In the genomic region with DNA sequence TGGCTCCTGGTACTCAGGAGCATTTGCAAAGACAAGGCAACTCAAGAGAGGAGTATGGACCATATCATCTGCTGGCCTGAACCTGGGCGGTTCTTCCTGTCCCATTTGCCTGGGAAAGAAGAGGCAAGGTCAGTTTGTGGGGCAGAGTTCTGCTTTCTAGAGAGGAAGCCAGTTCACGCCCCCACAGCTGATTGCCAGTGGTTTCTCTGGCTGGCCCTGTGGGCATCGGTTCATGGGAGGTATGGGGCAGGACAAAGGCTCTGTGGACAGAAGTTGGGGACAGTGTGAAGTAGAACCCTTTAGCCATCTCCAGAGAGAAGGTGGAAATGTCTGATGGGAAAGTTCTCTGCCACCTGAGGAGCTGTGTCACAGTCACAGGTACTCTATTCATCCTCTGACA, we compare ENCODE assay signal across 29 mouse cellular contexts. TPM values are rescaled to one million over a fixed set of nuclear protein-coding genes. Genes with fewer than 3 reads are reported as not detected.
DNase-seq lines count a peak whose midpoint lies in the region; ATAC-seq and TF ChIP-seq lines count a peak whose summit lies in the region.
"Had no signal": no experiment of that assay in that cellular context is flagged by ENCODE, and none has a peak within 500 bp of the region (broad histone marks: within the 10 kb centered on the region; RNA-seq: fewer than 3 reads in every experiment).

No protein-coding gene starts in this region.

- no peaks in the 10 kb centered on the region for H3K9me3 ChIP-seq in liver, embryonic 11.5 days (ENCODE audit: control insufficient read depth, low read length)
- H3K9me3 ChIP-seq in MEL (replicated peaks; ENCODE audit: insufficient read depth, low read length): no peaks in the 10 kb centered on the region
- H3K9me3 ChIP-seq in limb, embryonic 10.5 days (replicated peaks): no peaks in the 10 kb centered on the region
- H3K9me3 ChIP-seq: embryonic facial prominence, embryonic 10.5 days; embryonic facial prominence, embryonic 12.5 days; forebrain, embryonic 13.5 days; forebrain, embryonic 15.5 days; G1E had no signal

- TF ChIP-seq CTCF in liver, adult 2 months (IDR thresholded peaks at IDR 0.05; ENCODE audit: low read depth, low read length): no peak
- no peak for TF ChIP-seq CTCF in MEL (IDR thresholded peaks at IDR 0.05 in 2 of 3, conservative IDR thresholded peaks at IDR 0.05 in 1 of 3; ENCODE audit: control insufficient read depth in 1 of 3, insufficient read depth in 1 of 3, low read depth in 2 of 3, low read length in 3 of 3, poor library complexity in 1 of 3, severe bottlenecking in 1 of 3)

- H3K9ac ChIP-seq in liver, adult 2 months (ENCODE audit: low read depth, low read length): no peak overlapping the region
- no peak overlapping the region for H3K9ac ChIP-seq in liver, embryonic 11.5 days (ENCODE audit: low read depth, low read length)
- H3K9ac ChIP-seq in MEL (ENCODE audit: control insufficient read depth, low read depth, low read length, poor library complexity, severe bottlenecking): no peak overlapping the region
- H3K9ac ChIP-seq: embryonic facial prominence, embryonic 12.5 days; forebrain, embryonic 13.5 days; forebrain, embryonic 15.5 days; forebrain, postnatal 0 days had no signal

- H3K36me3 ChIP-seq in liver, adult 2 months (ENCODE audit: control insufficient read depth, insufficient read depth, low read length): no peaks in the 10 kb centered on the region
- no peaks in the 10 kb centered on the region for H3K36me3 ChIP-seq in liver, embryonic 11.5 days (ENCODE audit: control insufficient read depth, insufficient read depth, low read length)
- H3K36me3 ChIP-seq in MEL (ENCODE audit: control insufficient read depth in 1 of 2, insufficient read depth in 2 of 2, low read length in 2 of 2): peaks cover 0 to 25% of the 10 kb centered on the region in 2 experiments; a peak in 2 of 4 replicates
- no peaks in the 10 kb centered on the region for H3K36me3 ChIP-seq in limb, embryonic 10.5 days
- H3K36me3 ChIP-seq: embryonic facial prominence, embryonic 10.5 days; embryonic facial prominence, embryonic 12.5 days; forebrain, embryonic 15.5 days; G1E had no signal

- no peak overlapping the region for H3K27ac ChIP-seq in liver, adult 2 months (replicated peaks; ENCODE audit: insufficient read depth, low read depth, low read length)
- H3K27ac ChIP-seq in liver, embryonic 11.5 days (ENCODE audit: low read depth, low read length): no peak overlapping the region
- H3K27ac ChIP-seq in MEL (ENCODE audit: control insufficient read depth, low read depth, low read length): no peak overlapping the region
- no peak overlapping the region for H3K27ac ChIP-seq in limb, embryonic 10.5 days
- H3K27ac ChIP-seq: embryonic facial prominence, embryonic 10.5 days; embryonic facial prominence, embryonic 12.5 days; forebrain, embryonic 13.5 days; forebrain, embryonic 15.5 days had no signal

- no peak overlapping the region for H3K4me3 ChIP-seq in liver, adult 2 months (ENCODE audit: insufficient read depth, low read depth, low read length)
- no peak overlapping the region for H3K4me3 ChIP-seq in liver, embryonic 11.5 days (ENCODE audit: low read depth, low read length)
- no peak overlapping the region for H3K4me3 ChIP-seq in MEL (ENCODE audit: control insufficient read depth in 1 of 2, insufficient read depth in 1 of 2, low read depth in 2 of 2, low read length in 2 of 2)
- H3K4me3 ChIP-seq in limb, embryonic 10.5 days: no peak overlapping the region
- H3K4me3 ChIP-seq: embryonic facial prominence, embryonic 10.5 days; embryonic facial prominence, embryonic 12.5 days; forebrain, embryonic 13.5 days; forebrain, embryonic 15.5 days had no signal

- no peak for TF ChIP-seq POLR2A in liver, adult 2 months (IDR thresholded peaks at IDR 0.05; ENCODE audit: extremely low read depth, insufficient read depth, low read length)
- no peak for TF ChIP-seq POLR2A in MEL (IDR thresholded peaks at IDR 0.05; ENCODE audit: control insufficient read depth in 1 of 2, insufficient read depth in 1 of 2, low read depth in 1 of 2, low read length in 2 of 2, poor library complexity in 1 of 2)

- 0 out of 4 replicates have a peak, but pooled peaks of 1 of the 2 experiments have one; percentile 12 for TF ChIP-seq EP300 in MEL (IDR thresholded peaks at IDR 0.05; ENCODE audit: low read depth in 1 of 2, low read length in 2 of 2)

- DNase-seq in liver, adult 2 months (ENCODE audit: extremely low read depth, low read depth, low spot score): peak; percentile 75
- no peak for DNase-seq in liver, embryonic 11.5 days (ENCODE audit: low spot score)
- DNase-seq in 416B (ENCODE audit: low read depth) (peak; percentile 5), MEL (ENCODE audit: low read depth, low spot score) (peak; percentile 15)
- DNase-seq in limb, embryonic 10.5 days (ENCODE audit: low spot score): no peak
- no peak for DNase-seq in embryo, embryonic 9.5 days (ENCODE audit: extremely low spot score)
- no peak for DNase-seq in right cerebral cortex, postnatal 36 days (ENCODE audit: low spot score in 2 of 2)
- DNase-seq: adrenal gland, adult 8-10 months; adrenal gland, postnatal 14 days; adrenal gland, postnatal 36 days; B cell, adult 2 months; cerebellum, adult 11-12 months; cerebellum, adult 2 months; cerebellum, adult 9-10 months; cerebellum, postnatal 10 days; cerebellum, postnatal 25 days; embryo, embryonic 11 days; forebrain, postnatal 0 days had no signal

- no peaks in the 10 kb centered on the region for H3K27me3 ChIP-seq in liver, adult 2 months (ENCODE audit: control insufficient read depth, insufficient read depth, low read length)
- H3K27me3 ChIP-seq in liver, embryonic 11.5 days (replicated peaks; ENCODE audit: control insufficient read depth, insufficient read depth, low read length): 0 out of 2 replicates have a peak, but pooled peaks cover 2% of the 10 kb centered on the region
- peaks cover 0 to 3% of the 10 kb centered on the region in 2 experiments; a peak in 3 of 4 replicates for H3K27me3 ChIP-seq in MEL (ENCODE audit: control insufficient read depth in 1 of 2, insufficient read depth in 2 of 2, low read length in 2 of 2)
- peaks cover 18% of the 10 kb centered on the region; the same call in 1 of the 2 replicates for H3K27me3 ChIP-seq in limb, embryonic 10.5 days (ENCODE audit: low read depth, poor library complexity, severe bottlenecking)
- H3K27me3 ChIP-seq: forebrain, embryonic 13.5 days; forebrain, embryonic 15.5 days had no signal

- no peak overlapping the region for H3K4me2 ChIP-seq in liver, embryonic 11.5 days
- H3K4me2 ChIP-seq: embryonic facial prominence, embryonic 12.5 days; forebrain, embryonic 13.5 days; forebrain, embryonic 15.5 days had no signal

- no peaks in the 10 kb centered on the region for H3K79me2 ChIP-seq in liver, adult 2 months (ENCODE audit: control insufficient read depth, insufficient read depth, low read length)
- no peaks in the 10 kb centered on the region for H3K79me2 ChIP-seq in MEL (ENCODE audit: control insufficient read depth, insufficient read depth, low read length, poor library complexity)

- TF ChIP-seq RAD21 in MEL (IDR thresholded peaks at IDR 0.05; ENCODE audit: low read depth, low read length): no peak

- 11% methylated on average over 3 of the region's 3 CpGs for WGBS in liver, adult 2 months
- WGBS in liver, embryonic 11.5 days: 53% methylated on average over 3 of the region's 3 CpGs
- 88% methylated on average over 3 of the region's 3 CpGs for WGBS in limb, embryonic 10.5 days

- ATAC-seq in liver, embryonic 11.5 days (replicated peaks; ENCODE audit: low FRiP score): no peak
- ATAC-seq in common myeloid progenitor, adult 5-6 weeks (replicated peaks; ENCODE audit: low read depth, poor library complexity, severe bottlenecking): peak; percentile 52; the same call in 1 of the 2 replicates
- ATAC-seq: CD4-positive, CD25-positive, alpha-beta regulatory T cell, adult 4 months; forebrain, embryonic 13.5 days; forebrain, embryonic 15.5 days; forebrain, postnatal 0 days had no signal

- H3K4me1 ChIP-seq in liver, adult 2 months (ENCODE audit: control insufficient read depth, insufficient read depth, low read length): peaks cover 6% of the 10 kb centered on the region; the same call in 1 of the 2 replicates
- peaks cover 24% of the 10 kb centered on the region for H3K4me1 ChIP-seq in liver, embryonic 11.5 days (replicated peaks; ENCODE audit: control insufficient read depth, insufficient read depth, low read length)
- peaks cover 14 to 35% of the 10 kb centered on the region in 2 experiments for H3K4me1 ChIP-seq in MEL (ENCODE audit: control insufficient read depth in 1 of 2, insufficient read depth in 2 of 2, low read length in 2 of 2)
- peaks cover 27% of the 10 kb centered on the region for H3K4me1 ChIP-seq in limb, embryonic 10.5 days

TF ChIP-seq in MEL, 35 proteins besides CTCF, POLR2A, EP300 and RAD21:
- TF ChIP-seq MAX (IDR thresholded peaks at IDR 0.05; ENCODE audit: low read length): no peak
- TF ChIP-seq ETS1 (IDR thresholded peaks at IDR 0.05; ENCODE audit: low read depth, low read length): peak; percentile 21; the same call in 1 of the 2 replicates

RNA-seq across cellular contexts. Expression of a gene that starts 22.5 kb away (rescaled TPM):
- not detected in 2 replicates for total RNA-seq in liver, adult 2 months (2014; rRNA removed)
- not detected in 2 replicates for polyA plus RNA-seq in liver, adult 2 months (2012; rRNA removed)
- polyA plus RNA-seq in liver, embryonic 11.5 days (2014; fragmentation: Nextera tagmentation; extraction: Ambion mirVana): not detected in 2 replicates
- not detected in 2 replicates for total RNA-seq in MEL (2012; rRNA removed)
- polyA plus RNA-seq in MEL (2012; ENCODE audit: insufficient read depth in 1 of 2, insufficient read length in 2 of 2, low read depth in 1 of 2, low replicate concordance in 2 of 2, missing spikeins in 1 of 2): not detected
- total RNA-seq in common myeloid progenitor, adult 5-6 weeks (2017): not detected in 2 replicates
- polyA plus RNA-seq in limb, embryonic 10.5 days (2016; fragmentation: Nextera tagmentation; extraction: Ambion mirVana): not detected in 2 replicates
- total RNA-seq: CH12.LX; forebrain, postnatal 0 days; G1E had no signal
- polyA plus RNA-seq: CD4-positive, CD25-positive, alpha-beta regulatory T cell, adult 4 months; cerebellum, adult 2 months; embryonic facial prominence, embryonic 10.5 days; embryonic facial prominence, embryonic 12.5 days; embryonic facial prominence, embryonic 14.5 days; forebrain, embryonic 11.5 days; forebrain, embryonic 13.5 days; forebrain, embryonic 15.5 days; forebrain, postnatal 0 days; G1E had no signal

RNA-seq across cellular contexts. Expression of a gene that starts 57.3 kb away (rescaled TPM):
- total RNA-seq in liver, adult 2 months (2014; rRNA removed): not detected in 2 replicates
- polyA plus RNA-seq in liver, adult 2 months (2012; rRNA removed): not detected in 2 replicates
- not detected in 2 replicates for polyA plus RNA-seq in liver, embryonic 11.5 days (2014; fragmentation: Nextera tagmentation; extraction: Ambion mirVana)
- not detected in 2 replicates for total RNA-seq in MEL (2012; rRNA removed)
- polyA plus RNA-seq in MEL (2012; ENCODE audit: insufficient read depth in 1 of 2, insufficient read length in 2 of 2, low read depth in 1 of 2, low replicate concordance in 2 of 2, missing spikeins in 1 of 2): not detected
- total RNA-seq in common myeloid progenitor, adult 5-6 weeks (2017): not detected in 2 replicates
- polyA plus RNA-seq in limb, embryonic 10.5 days (2016; fragmentation: Nextera tagmentation; extraction: Ambion mirVana): not detected in 2 replicates
- total RNA-seq: adrenal gland, adult 18-20 months; adrenal gland, adult 8-10 months; adrenal gland, postnatal 14 days; adrenal gland, postnatal 36 days; CH12.LX; G1E had no signal
- polyA plus RNA-seq: CD4-positive, CD25-positive, alpha-beta regulatory T cell, adult 4 months; embryonic facial prominence, embryonic 10.5 days; embryonic facial prominence, embryonic 12.5 days; forebrain, embryonic 11.5 days; G1E had no signal

Comparison
In these comparisons a context has a peak if more than half of its experiments do, and no peak if none do; other contexts are left out.
1. DNase-seq: peak in liver, adult 2 months (single experiment), 416B (single experiment) and MEL (single experiment); none in liver, embryonic 11.5 days (single experiment), limb, embryonic 10.5 days (single experiment), embryo, embryonic 9.5 days (single experiment) and right cerebral cortex, postnatal 36 days (0 of 2).